Mouse (Mus musculus) liver, postnatal 0 days (tissue): Measurements from ENCODE around the gene Rasa4.

Experiments used
- CTCF ChIP-seq: sonication (generic); IDR thresholded peaks from 2 replicates; pipeline ENCODE4 v1.5.1; 2016; ENCODE audit warnings: antibody characterized with exemption, low read depth
- EP300 ChIP-seq: IDR thresholded peaks from 2 replicates; pipeline ENCODE4 v1.6.1; 2016; ENCODE audit warnings: antibody characterized with exemption, low read depth, mild to moderate bottlenecking

DNA sequence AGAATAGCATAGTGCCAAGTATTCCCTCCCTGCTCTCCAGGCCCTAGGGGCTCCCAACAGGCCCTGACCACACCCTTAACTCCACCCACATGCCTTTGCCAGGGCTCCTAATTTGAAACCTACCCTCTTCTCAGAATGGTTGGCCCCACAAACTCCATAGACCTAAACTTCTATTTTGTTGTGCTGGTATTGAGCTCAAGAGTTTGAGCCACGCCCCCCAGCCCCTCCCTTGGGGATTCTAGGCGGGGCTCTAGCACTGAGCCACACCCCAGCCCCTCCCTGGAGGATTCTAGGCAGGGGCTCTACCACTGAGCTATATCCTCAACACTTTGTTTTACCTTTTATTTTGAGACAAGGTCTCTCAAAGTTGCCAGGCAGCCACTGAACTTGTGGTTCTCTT is 42.5 kb upstream of the Rasa4 start:
- TF ChIP-seq CTCF = no peak
- no peak for TF ChIP-seq EP300
